Mouse (Mus musculus): ENCODE measurements at regions not wholly inside any gene's neighbourhood (a gene's known extent, or its start where the extent isn't known, plus 50 kb on each side); places are given as distances from the start of the nearest gene placed in this dataset.

- WGBS: 80% methylated on average over 5 of the region's 5 CpGs
- Histone ChIP-seq H3K4me3 (no peak overlapping the region), H3K36me3 (no peaks in the 10 kb centered on the region), H3K4me1 (peaks cover 6% of the 10 kb centered on the region; the same call in 1 of the 2 replicates), H3K27me3 (ENCODE audit: low read depth, poor library complexity, severe bottlenecking) (no peaks in the 10 kb centered on the region), H3K27ac (replicated peaks) (no peak overlapping the region), H3K9me3 (replicated peaks) (no peaks in the 10 kb centered on the region)
- DNase-seq (ENCODE audit: low spot score): no peak
Observed at GRCm38 (mm10) chr10:24485461-24485860, 109.8 kb upstream of the Ccn2 start.

- DNase-seq (ENCODE audit: low spot score): no peak
- Histone ChIP-seq H3K27me3 (ENCODE audit: low read depth, poor library complexity, severe bottlenecking) (no peaks in the 10 kb centered on the region), H3K4me3 (no peak overlapping the region), H3K9me3 (replicated peaks) (no peaks in the 10 kb centered on the region), H3K36me3 (no peaks in the 10 kb centered on the region), H3K4me1 (peaks cover 6% of the 10 kb centered on the region; the same call in 1 of the 2 replicates), H3K27ac (replicated peaks) (no peak overlapping the region)
- WGBS: 93% methylated on average over 1 of the region's 1 CpGs
Observed at GRCm38 (mm10) chr10:24486224-24486623, 109.0 kb upstream of the Ccn2 start.

GRCm38 (mm10) chr10:24487915-24488314, 107.3 kb upstream of the Ccn2 start:
- H3K4me3 ChIP-seq: no peak overlapping the region
- H3K27ac ChIP-seq (replicated peaks): no peak overlapping the region
- no peaks in the 10 kb centered on the region for H3K9me3 ChIP-seq (replicated peaks)
- no peaks in the 10 kb centered on the region for H3K36me3 ChIP-seq
- H3K27me3 ChIP-seq (ENCODE audit: low read depth, poor library complexity, severe bottlenecking): no peaks in the 10 kb centered on the region
- no peak for DNase-seq (ENCODE audit: low spot score)
- H3K4me1 ChIP-seq: peaks cover 6% of the 10 kb centered on the region; the same call in 1 of the 2 replicates
- WGBS: 91% methylated on average over 3 of the region's 3 CpGs

- 95% methylated on average over 2 of the region's 2 CpGs for WGBS
- no peaks in the 10 kb centered on the region for H3K4me1 ChIP-seq
- no peaks in the 10 kb centered on the region for H3K9me3 ChIP-seq (replicated peaks)
- no peak overlapping the region for H3K27ac ChIP-seq (replicated peaks)
- H3K27me3 ChIP-seq (ENCODE audit: low read depth, poor library complexity, severe bottlenecking): no peaks in the 10 kb centered on the region
- H3K4me3 ChIP-seq: no peak overlapping the region
- no peaks in the 10 kb centered on the region for H3K36me3 ChIP-seq
- no peak for DNase-seq (ENCODE audit: low spot score)
Observed at GRCm38 (mm10) chr10:24490432-24490831, 104.8 kb upstream of the Ccn2 start.

GRCm38 (mm10) chr10:24491848-24492247, 103.4 kb upstream of the Ccn2 start:
- H3K27me3 ChIP-seq (ENCODE audit: low read depth, poor library complexity, severe bottlenecking): no peaks in the 10 kb centered on the region
- H3K9me3 ChIP-seq (replicated peaks): no peaks in the 10 kb centered on the region
- no peaks in the 10 kb centered on the region for H3K36me3 ChIP-seq
- 92% methylated on average over 3 of the region's 3 CpGs for WGBS
- no peak overlapping the region for H3K4me3 ChIP-seq
- H3K27ac ChIP-seq (replicated peaks): no peak overlapping the region
- H3K4me1 ChIP-seq: no peaks in the 10 kb centered on the region
- no peak for DNase-seq (ENCODE audit: low spot score)

GRCm38 (mm10) chr10:24493392-24493791, 101.8 kb upstream of the Ccn2 start:
- no peak for DNase-seq (ENCODE audit: low spot score)
- WGBS: 76% methylated on average over 4 of the region's 4 CpGs
- no peaks in the 10 kb centered on the region for H3K36me3 ChIP-seq
- no peak overlapping the region for H3K4me3 ChIP-seq
- no peaks in the 10 kb centered on the region for H3K9me3 ChIP-seq (replicated peaks)
- H3K27me3 ChIP-seq (ENCODE audit: low read depth, poor library complexity, severe bottlenecking): no peaks in the 10 kb centered on the region
- no peak overlapping the region for H3K27ac ChIP-seq (replicated peaks)
- H3K4me1 ChIP-seq: no peaks in the 10 kb centered on the region

- WGBS: 83% methylated on average over 6 of the region's 6 CpGs
- no peak overlapping the region for H3K27ac ChIP-seq (replicated peaks)
- DNase-seq (ENCODE audit: low spot score): no peak
Observed at GRCm38 (mm10) chr10:24493936-24494335, 101.3 kb upstream of the Ccn2 start.

GRCm38 (mm10) chr10:24519795-24520512, 75.3 kb upstream of the Ccn2 start:
- H3K36me3 ChIP-seq: no peaks in the 10 kb centered on the region
- DNase-seq (ENCODE audit: low spot score): no peak
- H3K9me3 ChIP-seq (replicated peaks): 0 out of 2 replicates have a peak, but pooled peaks cover 3% of the 10 kb centered on the region
- H3K4me3 ChIP-seq: no peak overlapping the region
- no peaks in the 10 kb centered on the region for H3K27me3 ChIP-seq (ENCODE audit: low read depth, poor library complexity, severe bottlenecking)
- H3K4me1 ChIP-seq: no peaks in the 10 kb centered on the region
- 92% methylated on average over 11 of the region's 11 CpGs for WGBS
- H3K27ac ChIP-seq (replicated peaks): no peak overlapping the region

More at GRCm38 (mm10) chr10:24493936-24494335, 101.3 kb upstream of the Ccn2 start:
- Histone ChIP-seq H3K27me3 (ENCODE audit: low read depth, poor library complexity, severe bottlenecking) (no peaks in the 10 kb centered on the region), H3K9me3 (replicated peaks) (no peaks in the 10 kb centered on the region), H3K36me3 (no peaks in the 10 kb centered on the region), H3K4me3 (no peak overlapping the region), H3K4me1 (no peaks in the 10 kb centered on the region)

GRCm38 (mm10) chr10:24520515-24520914, 74.7 kb upstream of the Ccn2 start:
- no peak overlapping the region for H3K4me3 ChIP-seq
- H3K36me3 ChIP-seq: no peaks in the 10 kb centered on the region
- 88% methylated on average over 3 of the region's 3 CpGs for WGBS
- DNase-seq (ENCODE audit: low spot score): no peak
- no peak overlapping the region for H3K27ac ChIP-seq (replicated peaks)
- H3K9me3 ChIP-seq (replicated peaks): 0 out of 2 replicates have a peak, but pooled peaks cover 3% of the 10 kb centered on the region
- no peaks in the 10 kb centered on the region for H3K27me3 ChIP-seq (ENCODE audit: low read depth, poor library complexity, severe bottlenecking)
- no peaks in the 10 kb centered on the region for H3K4me1 ChIP-seq

GRCm38 (mm10) chr10:24532776-24533175, 62.5 kb upstream of the Ccn2 start:
- WGBS: 92% methylated on average over 2 of the region's 2 CpGs
- H3K36me3 ChIP-seq: no peaks in the 10 kb centered on the region
- H3K27me3 ChIP-seq (ENCODE audit: low read depth, poor library complexity, severe bottlenecking): no peaks in the 10 kb centered on the region
- no peaks in the 10 kb centered on the region for H3K9me3 ChIP-seq (replicated peaks)
- DNase-seq (ENCODE audit: low spot score): no peak
- H3K27ac ChIP-seq (replicated peaks): no peak overlapping the region
- no peaks in the 10 kb centered on the region for H3K4me1 ChIP-seq
- no peak overlapping the region for H3K4me3 ChIP-seq

- Histone ChIP-seq H3K36me3 (no peaks in the 10 kb centered on the region), H3K27ac (replicated peaks) (no peak overlapping the region), H3K27me3 (ENCODE audit: low read depth, poor library complexity, severe bottlenecking) (no peaks in the 10 kb centered on the region), H3K9me3 (replicated peaks) (0 out of 2 replicates have a peak, but pooled peaks cover 2% of the 10 kb centered on the region), H3K4me3 (no peak overlapping the region), H3K4me1 (no peaks in the 10 kb centered on the region)
- WGBS: 91% methylated on average over 11 of the region's 11 CpGs
- no peak for DNase-seq (ENCODE audit: low spot score)
Observed at GRCm38 (mm10) chr10:24534901-24535300, 60.3 kb upstream of the Ccn2 start.

GRCm38 (mm10) chr10:24535461-24535860, 59.8 kb upstream of the Ccn2 start:
- H3K4me3 ChIP-seq: no peak overlapping the region
- 90% methylated on average over 6 of the region's 6 CpGs for WGBS
- no peak for DNase-seq (ENCODE audit: low spot score)
- no peaks in the 10 kb centered on the region for H3K27me3 ChIP-seq (ENCODE audit: low read depth, poor library complexity, severe bottlenecking)
- H3K27ac ChIP-seq (replicated peaks): no peak overlapping the region
- no peaks in the 10 kb centered on the region for H3K36me3 ChIP-seq
- H3K4me1 ChIP-seq: no peaks in the 10 kb centered on the region
- H3K9me3 ChIP-seq (replicated peaks): 0 out of 2 replicates have a peak, but pooled peaks cover 2% of the 10 kb centered on the region

GRCm38 (mm10) chr10:24541990-24542389, 53.3 kb upstream of the Ccn2 start:
- DNase-seq (ENCODE audit: low spot score): no peak
- H3K36me3 ChIP-seq: no peaks in the 10 kb centered on the region
- WGBS: 81% methylated on average over 4 of the region's 4 CpGs
- no peaks in the 10 kb centered on the region for H3K4me1 ChIP-seq
- H3K4me3 ChIP-seq: no peak overlapping the region
- H3K27me3 ChIP-seq (ENCODE audit: low read depth, poor library complexity, severe bottlenecking): no peaks in the 10 kb centered on the region
- H3K9me3 ChIP-seq (replicated peaks): 0 out of 2 replicates have a peak, but pooled peaks cover 2% of the 10 kb centered on the region
- H3K27ac ChIP-seq (replicated peaks): no peak overlapping the region

Data from midbrain, embryonic 10.5 days (tissue).